Mouse (Mus musculus): Measurements from ENCODE around the gene Xlr3a. TPM values are rescaled to one million over a fixed set of nuclear protein-coding genes. Genes with fewer than 3 reads are reported as not detected.
"Not testable (repeated sequence)": the region's sequence is repeated elsewhere in the genome, so short reads cannot be mapped to it uniquely, and the experiment has no call there.

The Xlr3a gene
- 2.0 and 2.1 TPM in 2 replicates for polyA plus RNA-seq (2015; fragmentation: Nextera tagmentation; extraction: Ambion mirVana)

GRCm38 (mm10) chrX:73096941-73097508, at the start of gene Xlr3a:
TSS of gene Xlr3a (minus strand) at chrX:73097095.
- not testable (repeated sequence) for H3K27me3 ChIP-seq; H3K4me1 ChIP-seq; H3K4me3 ChIP-seq (replicated peaks); H3K36me3 ChIP-seq; H3K9ac ChIP-seq; H3K9me3 ChIP-seq (replicated peaks); H3K27ac ChIP-seq (replicated peaks); ATAC-seq (ENCODE audit: insufficient number of reproducible peaks, low FRiP score, low TSS enrichment, low read depth); H3K4me2 ChIP-seq (replicated peaks)
- 68% methylated on average over 13 of the region's 13 CpGs for WGBS

- not testable (repeated sequence) for H3K27ac ChIP-seq (replicated peaks); H3K9me3 ChIP-seq (replicated peaks); H3K4me3 ChIP-seq (replicated peaks); H3K4me2 ChIP-seq (replicated peaks); H3K27me3 ChIP-seq; ATAC-seq (ENCODE audit: insufficient number of reproducible peaks, low FRiP score, low TSS enrichment, low read depth); H3K36me3 ChIP-seq; H3K4me1 ChIP-seq; H3K9ac ChIP-seq
- WGBS, result no CpG with 5 or more reads among the region's 7 CpGs
Observed at GRCm38 (mm10) chrX:73143218-73143618, 46.3 kb upstream of the Xlr3a start.

GRCm38 (mm10) chrX:73122859-73123829, 26.2 kb upstream of the Xlr3a start:
- not testable (repeated sequence) for H3K4me2 ChIP-seq (replicated peaks); H3K4me3 ChIP-seq (replicated peaks); H3K9me3 ChIP-seq (replicated peaks); H3K27me3 ChIP-seq; H3K9ac ChIP-seq; ATAC-seq (ENCODE audit: insufficient number of reproducible peaks, low FRiP score, low TSS enrichment, low read depth); H3K27ac ChIP-seq (replicated peaks); H3K36me3 ChIP-seq; H3K4me1 ChIP-seq
- WGBS, result no CpG with 5 or more reads among the region's 12 CpGs

GRCm38 (mm10) chrX:73116747-73117146, 19.9 kb upstream of the Xlr3a start, which contains the start of gene Gm14685:
TSS of gene Gm14685 (plus strand) at chrX:73117047.
- not testable (repeated sequence) for H3K4me1 ChIP-seq; H3K27me3 ChIP-seq; H3K9ac ChIP-seq; H3K36me3 ChIP-seq; H3K9me3 ChIP-seq (replicated peaks); H3K4me2 ChIP-seq (replicated peaks); H3K27ac ChIP-seq (replicated peaks); ATAC-seq (ENCODE audit: insufficient number of reproducible peaks, low FRiP score, low TSS enrichment, low read depth); H3K4me3 ChIP-seq (replicated peaks)
- WGBS, result no CpG with 5 or more reads among the region's 7 CpGs

- not testable (repeated sequence) for H3K4me2 ChIP-seq (replicated peaks); ATAC-seq (ENCODE audit: insufficient number of reproducible peaks, low FRiP score, low TSS enrichment, low read depth); H3K36me3 ChIP-seq; H3K27me3 ChIP-seq; H3K27ac ChIP-seq (replicated peaks); H3K4me3 ChIP-seq (replicated peaks); H3K9ac ChIP-seq; H3K4me1 ChIP-seq; H3K9me3 ChIP-seq (replicated peaks)
- WGBS, result 83% methylated on average over 19 of the region's 19 CpGs
Observed at GRCm38 (mm10) chrX:73082267-73083055, 14.4 kb downstream of the Xlr3a start, which contains the start of gene Xlr4a. TSS of gene Xlr4a (minus strand) at chrX:73082478.

GRCm38 (mm10) chrX:73066765-73067312, 30.1 kb downstream of the Xlr3a start:
- H3K4me1 ChIP-seq; H3K9me3 ChIP-seq (replicated peaks); H3K4me3 ChIP-seq (replicated peaks); H3K9ac ChIP-seq; H3K36me3 ChIP-seq; H3K4me2 ChIP-seq (replicated peaks); ATAC-seq (ENCODE audit: insufficient number of reproducible peaks, low FRiP score, low TSS enrichment, low read depth); H3K27ac ChIP-seq (replicated peaks): not testable (repeated sequence)
- no CpG with 5 or more reads among the region's 5 CpGs for WGBS
- peaks cover 14% of the 10 kb centered on the region; the same call in 1 of the 2 replicates for H3K27me3 ChIP-seq

GRCm38 (mm10) chrX:73064415-73064793, 32.5 kb downstream of the Xlr3a start, which contains the start of gene Pnma3:
TSS of gene Pnma3 (plus strand) at chrX:73064787.
- H3K9ac ChIP-seq, result no peak within 1 kb of the TSS
- H3K4me2 ChIP-seq (replicated peaks), result peak within 1 kb of the TSS; percentile 38
- 26% methylated on average over 7 of the region's 7 CpGs for whole genome bisulfite sequencing
- no peaks in the 10 kb centered on the region for H3K36me3 ChIP-seq
- no peak for ATAC-seq (ENCODE audit: insufficient number of reproducible peaks, low FRiP score, low TSS enrichment, low read depth)
- 0 out of 2 replicates have a peak, but pooled peaks cover 5% of the 10 kb centered on the region for H3K4me1 ChIP-seq
- H3K27ac ChIP-seq (replicated peaks), result no peak within 1 kb of the TSS
- peak within 1 kb of the TSS; percentile 18 for H3K4me3 ChIP-seq (replicated peaks)
- no peaks in the 10 kb centered on the region for H3K9me3 ChIP-seq (replicated peaks)
- H3K27me3 ChIP-seq, result peaks cover 14% of the 10 kb centered on the region; the same call in 1 of the 2 replicates

- WGBS, result 34% methylated on average over 24 of the region's 24 CpGs
- no peaks in the 10 kb centered on the region for H3K36me3 ChIP-seq
- 0 out of 2 replicates have a peak, but pooled peaks cover 5% of the 10 kb centered on the region for H3K4me1 ChIP-seq
- H3K27me3 ChIP-seq, result peaks cover 14% of the 10 kb centered on the region; the same call in 1 of the 2 replicates
- H3K4me2 ChIP-seq (replicated peaks), result peak overlapping the region; percentile 38
- H3K4me3 ChIP-seq (replicated peaks), result peak overlapping the region; percentile 18
- no peak overlapping the region for H3K9ac ChIP-seq
- no peak for ATAC-seq (ENCODE audit: insufficient number of reproducible peaks, low FRiP score, low TSS enrichment, low read depth)
- H3K27ac ChIP-seq (replicated peaks), result no peak overlapping the region
- H3K9me3 ChIP-seq (replicated peaks), result no peaks in the 10 kb centered on the region
Observed at GRCm38 (mm10) chrX:73063512-73064414, 33.1 kb downstream of the Xlr3a start.

- Histone ChIP-seq H3K36me3 (no peaks in the 10 kb centered on the region), H3K27me3 (peaks cover 14% of the 10 kb centered on the region; the same call in 1 of the 2 replicates), H3K4me2 (replicated peaks) (no peak overlapping the region), H3K27ac (replicated peaks) (no peak overlapping the region), H3K9me3 (replicated peaks) (no peaks in the 10 kb centered on the region), H3K9ac (no peak overlapping the region), H3K4me1 (0 out of 2 replicates have a peak, but pooled peaks cover 5% of the 10 kb centered on the region), H3K4me3 (replicated peaks) (no peak overlapping the region)
- no peak for ATAC-seq (ENCODE audit: insufficient number of reproducible peaks, low FRiP score, low TSS enrichment, low read depth)
- WGBS, result 47% methylated on average over 5 of the region's 5 CpGs
Observed at GRCm38 (mm10) chrX:73062323-73062722, 34.6 kb downstream of the Xlr3a start.

- H3K4me1 ChIP-seq, result 0 out of 2 replicates have a peak, but pooled peaks cover 5% of the 10 kb centered on the region
- H3K27me3 ChIP-seq, result peaks cover 14% of the 10 kb centered on the region; the same call in 1 of the 2 replicates
- no peaks in the 10 kb centered on the region for H3K36me3 ChIP-seq
- no peak for ATAC-seq (ENCODE audit: insufficient number of reproducible peaks, low FRiP score, low TSS enrichment, low read depth)
- H3K4me2 ChIP-seq (replicated peaks), result no peak overlapping the region
- H3K27ac ChIP-seq (replicated peaks), result no peak overlapping the region
- no peaks in the 10 kb centered on the region for H3K9me3 ChIP-seq (replicated peaks)
- WGBS, result 83% methylated on average over 1 of the region's 1 CpGs
- H3K9ac ChIP-seq, result no peak overlapping the region
- H3K4me3 ChIP-seq (replicated peaks), result no peak overlapping the region
Observed at GRCm38 (mm10) chrX:73061528-73061927, 35.4 kb downstream of the Xlr3a start.

Data from embryonic facial prominence, embryonic 15.5 days (tissue).